Mouse (Mus musculus): ENCODE measurements around the gene Rubcn.
"Not testable (repeated sequence)": the region's sequence is repeated elsewhere in the genome, so short reads cannot be mapped to it uniquely, and the experiment has no call there.

Gene Rubcn

DNA sequence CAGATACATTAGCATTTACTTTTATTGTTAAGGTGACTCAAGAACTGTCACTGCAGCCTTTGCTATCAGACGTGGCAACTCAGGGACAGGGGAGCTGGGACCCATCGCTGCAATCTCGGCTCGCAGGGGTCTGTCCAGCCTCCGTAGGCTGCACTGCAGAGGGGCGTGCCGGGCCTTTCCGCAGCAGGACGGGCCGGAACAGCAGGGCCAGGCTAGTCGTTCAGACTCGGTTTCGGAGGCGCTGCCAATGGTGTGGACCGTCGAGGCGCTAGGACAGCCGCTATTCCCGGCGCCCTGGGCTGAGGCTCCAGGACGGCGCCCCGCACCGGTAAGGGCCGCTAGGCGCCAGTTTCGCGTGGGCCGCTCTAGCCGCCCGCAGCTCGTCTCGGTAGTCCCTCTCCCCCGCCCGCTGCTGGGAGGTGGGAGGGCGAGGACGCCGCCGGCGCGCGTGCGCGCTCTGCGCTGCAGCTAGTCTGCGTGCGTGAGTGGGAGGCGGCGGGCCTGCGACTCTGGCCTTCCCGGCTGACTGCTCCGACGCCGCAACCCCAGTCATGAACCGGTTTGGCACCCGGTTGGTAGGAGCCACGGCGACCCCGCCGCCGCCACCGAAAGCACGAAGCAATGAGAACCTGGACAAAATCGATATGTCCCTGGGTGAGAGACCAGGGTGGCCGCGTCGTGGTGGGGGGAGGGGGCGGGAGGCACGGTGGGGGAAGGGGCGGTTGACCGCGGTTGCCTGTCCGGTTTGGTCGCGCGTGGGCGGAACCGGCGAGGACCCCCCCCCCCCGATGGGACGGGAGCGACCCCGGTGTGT lies at the start of gene Rubcn, which contains the start of gene Fyttd1:
Rubcn (minus strand) TSS at position 424 of the 814 bp plus-strand sequence.
Fyttd1 (plus strand) TSS at position 158 of the 814 bp plus-strand sequence.
- DNase-seq = peak; percentile 98

GRCm38 (mm10) chr16:32927044-32927443 lies 49.5 kb upstream of the Rubcn start:
- DNase-seq = no peak

GRCm38 (mm10) chr16:32926629-32927028 lies 49.1 kb upstream of the Rubcn start:
- not testable (repeated sequence) for DNase-seq

- DNase-seq = no peak
Observed at GRCm38 (mm10) chr16:32915292-32916068, 37.9 kb upstream of the Rubcn start.

DNA sequence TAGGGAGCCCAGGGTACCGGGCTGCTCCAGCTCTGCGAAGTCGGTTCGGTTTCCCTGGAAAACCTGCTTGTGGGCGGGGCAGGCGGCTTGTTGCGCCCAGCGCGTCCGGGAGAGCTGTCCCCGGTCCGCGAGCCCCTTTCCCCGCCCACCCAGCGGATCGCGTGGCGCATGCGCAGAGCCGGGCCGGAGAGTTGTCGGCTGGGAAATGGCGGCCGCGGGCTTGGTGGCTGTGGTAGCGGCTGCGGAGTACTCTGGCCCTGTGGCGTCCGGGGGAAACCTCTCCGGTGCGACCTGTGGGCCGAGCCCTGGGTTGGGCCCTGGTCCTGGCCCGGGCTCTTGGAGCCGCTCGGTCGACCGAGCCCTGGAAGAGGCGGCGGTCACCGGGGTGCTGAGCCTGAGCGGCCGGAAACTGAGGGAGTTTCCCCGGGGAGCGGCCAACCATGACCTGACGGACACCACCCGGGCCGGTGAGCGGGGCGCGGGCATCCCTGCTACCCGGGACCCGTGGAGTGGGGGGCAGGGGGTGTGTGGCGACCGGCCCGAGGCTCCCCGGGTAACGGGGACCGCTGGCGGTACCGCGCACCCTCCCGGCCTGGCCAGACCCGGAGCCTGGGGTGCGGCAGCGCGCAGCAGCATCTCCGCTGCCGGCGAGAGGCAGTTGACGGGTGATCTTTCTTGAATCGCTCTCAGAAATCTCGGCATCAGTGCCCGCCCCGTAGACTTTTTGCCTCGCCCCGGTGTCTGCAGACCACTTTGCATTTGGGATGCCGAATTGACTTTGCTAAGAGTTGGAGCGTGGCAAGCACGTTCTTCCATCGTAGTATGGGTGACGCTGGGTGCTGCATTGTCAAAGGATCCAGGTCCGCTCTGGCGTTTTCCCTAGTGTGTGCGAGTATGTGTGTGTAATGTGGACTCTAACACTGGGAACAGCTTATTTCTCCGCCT lies 36.6 kb upstream of the Rubcn start, which contains the start of gene Lrch3:
Lrch3 (plus strand) TSS at position 164 of the 945 bp plus-strand sequence.
- DNase-seq = peak; percentile 98

- no peak for DNase-seq
Observed at GRCm38 (mm10) chr16:32913212-32913611, 35.6 kb upstream of the Rubcn start.

DNA sequence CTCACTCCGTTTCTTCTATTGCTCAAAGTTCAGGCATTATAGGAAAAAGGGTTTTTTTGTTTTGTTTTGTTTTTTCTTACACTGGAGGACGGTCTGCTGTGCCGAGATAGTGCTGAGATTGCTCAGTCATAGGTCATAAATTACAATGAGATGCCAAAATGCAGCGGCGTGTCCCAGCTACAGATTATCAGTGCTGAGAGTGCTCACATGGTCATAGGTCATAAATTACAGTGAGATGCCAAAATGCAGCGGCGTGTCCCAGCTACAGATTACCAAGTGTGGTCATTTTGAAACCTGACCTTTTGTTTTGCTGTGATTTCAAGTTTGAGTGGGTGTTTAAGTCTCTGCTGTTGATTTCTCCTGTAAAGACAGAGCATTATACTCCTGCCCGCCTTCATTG lies 29.2 kb upstream of the Rubcn start:
- peak; percentile 13 for DNase-seq

DNA sequence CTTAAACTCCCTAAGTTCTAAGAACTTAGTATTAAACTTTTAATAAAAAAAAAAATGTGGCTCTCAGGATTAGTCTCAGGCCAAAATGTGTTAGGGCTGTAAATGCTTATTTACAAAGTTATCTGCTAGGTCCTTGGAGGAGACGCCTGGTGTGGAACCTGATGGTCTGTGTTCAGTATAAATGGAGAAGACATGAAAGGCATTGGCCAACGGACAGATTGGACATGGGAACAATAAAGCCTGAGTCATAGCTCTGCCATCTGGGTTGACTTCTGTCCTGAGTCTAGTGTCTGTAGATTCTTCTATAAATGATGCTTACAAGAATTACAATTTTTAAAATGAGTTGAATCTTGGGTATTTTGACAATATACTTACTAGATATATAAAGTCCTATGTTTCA lies 28.6 kb upstream of the Rubcn start:
- DNase-seq = no peak

DNA sequence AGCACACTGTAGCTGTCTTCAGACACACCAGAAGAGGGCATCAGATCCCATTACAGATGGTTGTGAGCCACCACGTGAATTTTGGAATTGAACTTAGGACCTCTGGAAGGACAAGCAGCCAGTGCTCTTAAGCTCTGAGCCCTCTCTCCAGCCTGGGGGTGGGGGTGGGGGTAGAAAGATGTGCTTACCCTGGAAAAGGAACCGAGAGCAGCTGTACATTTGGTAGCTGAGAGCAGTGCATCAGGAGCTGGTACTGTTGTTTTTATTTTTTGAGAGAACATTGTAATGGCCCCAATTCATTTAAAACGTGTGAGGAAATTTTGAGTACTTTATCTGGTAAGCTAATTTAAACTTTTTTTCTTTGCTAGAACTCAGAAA lies 24.5 kb upstream of the Rubcn start:
- no peak for DNase-seq

GRCm38 (mm10) chr16:32901360-32902050 lies 23.9 kb upstream of the Rubcn start:
- DNase-seq = no peak

- DNase-seq = no peak
Observed at GRCm38 (mm10) chr16:32896126-32896525, 18.6 kb upstream of the Rubcn start.

GRCm38 (mm10) chr16:32889881-32890280 lies 12.3 kb upstream of the Rubcn start:
- peak; percentile 22 for DNase-seq

- no peak for DNase-seq
Observed at GRCm38 (mm10) chr16:32887996-32888395, 10.4 kb upstream of the Rubcn start.

GRCm38 (mm10) chr16:32881538-32881937 lies 4.0 kb upstream of the Rubcn start:
- DNase-seq = no peak

DNA sequence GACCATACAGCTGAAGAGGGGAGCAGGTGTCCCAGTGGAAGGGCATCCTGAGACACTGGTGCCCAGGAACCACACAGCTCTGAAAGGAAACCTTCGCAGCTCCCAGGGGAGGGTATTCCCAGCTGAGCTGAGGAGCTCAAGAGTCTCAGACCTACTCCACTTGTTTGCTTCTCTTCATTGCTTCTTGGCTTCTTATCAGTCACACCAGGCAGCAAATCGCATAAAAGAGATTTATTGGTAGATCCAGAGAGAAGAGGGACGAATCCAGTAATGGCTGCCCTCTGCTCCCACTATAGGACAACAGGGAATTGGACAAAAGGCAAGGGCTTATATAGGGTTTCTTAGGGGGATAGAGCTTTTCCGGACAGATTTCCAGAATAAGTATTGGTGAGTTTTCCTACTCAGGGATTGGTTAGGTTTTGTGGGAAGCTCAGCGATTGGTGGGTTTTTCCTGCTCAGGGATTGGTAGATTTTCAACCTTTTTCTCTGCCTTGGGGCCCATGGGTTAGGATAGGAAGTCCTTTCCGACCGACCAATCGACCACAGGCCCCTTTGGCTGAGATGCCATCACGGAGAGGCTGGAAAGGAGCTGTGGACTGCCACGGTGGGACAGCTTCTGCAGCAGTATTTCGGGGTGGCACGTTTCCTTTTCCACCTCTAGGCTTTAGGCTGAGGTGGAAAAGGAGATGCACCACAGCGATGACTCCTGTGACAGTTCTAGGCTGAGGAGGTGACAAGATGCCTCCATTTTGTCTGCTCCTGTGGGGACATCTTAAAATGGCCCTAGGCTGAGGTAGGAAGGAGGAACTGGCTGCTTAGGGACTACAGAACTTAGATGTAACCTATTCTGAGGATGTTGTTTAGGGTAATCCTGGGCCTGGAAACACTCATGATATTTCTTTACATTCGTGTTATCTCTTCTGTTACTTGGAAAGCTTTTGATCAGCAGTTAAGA lies 1.7 kb upstream of the Rubcn start:
- DNase-seq = no peak

- no peak for DNase-seq
Observed at GRCm38 (mm10) chr16:32878157-32878598, 612 bp upstream of the Rubcn start.

DNA sequence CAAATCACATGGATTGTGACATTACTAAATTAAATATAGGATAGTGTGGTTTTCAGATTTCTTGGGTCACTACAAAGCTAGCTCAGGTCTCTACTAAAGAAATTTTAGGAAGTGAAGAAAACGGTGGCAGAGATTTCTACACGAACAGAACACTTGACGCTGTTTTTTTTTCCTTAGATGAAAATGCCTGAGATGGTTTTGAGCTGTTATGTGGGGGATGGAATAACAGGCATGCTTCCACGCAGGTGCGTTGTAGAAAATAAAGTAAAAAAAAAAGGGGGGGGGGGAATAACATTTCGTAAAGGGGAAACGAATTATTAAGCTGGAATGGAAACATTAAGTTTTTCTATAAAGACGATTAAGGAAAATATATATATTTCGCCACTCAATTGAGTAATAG lies 735 bp downstream of the Rubcn start:
- no peak for DNase-seq

GRCm38 (mm10) chr16:32875847-32876246 lies 1.7 kb downstream of the Rubcn start:
- peak; percentile 25 for DNase-seq

DNA sequence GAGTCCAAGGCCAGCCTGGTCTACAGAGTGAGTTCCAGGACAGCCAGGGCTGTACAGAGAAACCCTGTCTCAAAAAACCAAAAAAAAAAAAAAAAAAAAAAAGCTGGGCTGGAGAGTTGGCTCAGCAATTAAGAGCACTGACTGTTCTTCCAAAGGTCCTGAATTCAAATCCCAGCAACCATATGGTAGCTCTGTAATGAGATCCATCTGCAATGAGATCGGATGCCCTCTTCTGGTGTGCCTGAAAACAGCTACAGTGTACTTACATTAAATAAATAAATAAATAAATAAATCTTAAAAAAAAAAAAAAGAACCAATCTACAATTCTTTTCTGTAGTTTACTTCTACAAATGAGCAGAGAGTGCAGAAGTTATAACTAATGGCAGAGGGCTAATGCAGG lies 2.3 kb downstream of the Rubcn start:
- DNase-seq = not testable (repeated sequence)

DNA sequence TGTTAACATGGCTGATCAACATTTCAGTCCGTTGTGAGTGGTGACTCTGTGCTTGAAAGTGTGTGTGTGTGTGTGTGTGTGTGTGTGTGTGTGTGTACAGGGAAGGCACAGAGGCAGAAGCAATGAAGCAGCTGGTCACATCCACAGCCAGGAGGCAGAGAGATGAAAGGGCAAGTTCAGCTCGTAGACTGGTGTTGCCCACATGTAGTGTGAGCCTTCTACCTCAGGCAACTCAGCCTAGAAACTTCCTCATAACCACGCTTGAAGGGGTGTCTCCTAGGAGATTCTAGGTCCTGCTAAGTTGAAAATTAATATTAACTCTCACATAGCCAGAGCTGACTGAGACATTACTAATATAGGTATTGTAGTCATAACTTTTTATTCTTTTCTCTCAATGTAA lies 4.2 kb downstream of the Rubcn start:
- no peak for DNase-seq

DNA sequence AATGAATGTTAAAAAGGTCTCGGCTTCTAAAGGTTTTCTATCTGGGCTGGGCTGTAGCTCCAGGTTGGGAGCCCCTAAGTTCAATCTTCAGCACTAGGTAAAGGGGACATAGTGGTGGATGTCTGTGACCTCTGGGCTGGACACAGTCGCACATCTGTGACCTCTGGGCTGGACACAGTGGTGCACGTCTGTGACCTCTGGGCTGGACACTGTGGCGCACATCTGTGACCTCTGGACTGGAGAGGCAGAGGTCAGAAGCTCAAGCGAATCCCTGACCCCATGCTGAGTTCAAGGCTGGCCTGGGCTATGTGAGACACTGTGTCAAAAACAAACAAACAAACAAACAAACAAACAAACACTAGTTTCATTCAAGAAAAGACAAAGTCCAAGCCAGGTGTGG lies 7.3 kb downstream of the Rubcn start:
- no peak for DNase-seq

Measured in kidney, postnatal 10 days (tissue).